Mouse (Mus musculus) neural tube, embryonic 14.5 days (tissue): ENCODE measurements around the gene E130114P18Rik. TPM values are rescaled to one million over a fixed set of nuclear protein-coding genes. Genes with fewer than 3 reads are reported as not detected.

ENCODE experiments used
- ATAC-seq: fragments of 200-750 bp; cut with Nextera tagmentation; 2 replicates; pipeline ENCODE4 v1.8.0; 2017; ENCODE audit warnings: low read depth, mild to moderate bottlenecking, moderate TSS enrichment, moderate library complexity
- H3K27ac ChIP-seq: fragments of 300-500 bp; sonication (generic); 2 replicates; pipeline ENCODE4 v1.5.1; 2014; ENCODE audit warnings: low read depth, mild to moderate bottlenecking, control low read depth, low read length, moderate library complexity, mixed read lengths
- H3K27me3 ChIP-seq: fragments of 300-500 bp; sonication (generic); 2 replicates; pipeline ENCODE4 v1.6.1; 2014; ENCODE audit warnings: low read length; ENCODE audit not compliant: control insufficient read depth, insufficient read depth
- H3K36me3 ChIP-seq: fragments of 300-500 bp; sonication (generic); 2 replicates; pipeline ENCODE4 v1.6.1; 2014; ENCODE audit warnings: low read length, mixed read lengths; ENCODE audit not compliant: control insufficient read depth, insufficient read depth
- H3K4me1 ChIP-seq: fragments of 300-500 bp; sonication (generic); 2 replicates; pipeline ENCODE4 v1.6.1; 2014; ENCODE audit warnings: low read length; ENCODE audit not compliant: control insufficient read depth, insufficient read depth
- H3K4me2 ChIP-seq: fragments of 300-500 bp; sonication (generic); 2 replicates; pipeline ENCODE4 v1.6.1; 2014; ENCODE audit warnings: mild to moderate bottlenecking, low read depth, low read length, control low read depth
- H3K4me3 ChIP-seq: fragments of 300-500 bp; sonication (generic); 2 replicates; pipeline ENCODE4 v1.5.1; 2014; ENCODE audit warnings: low read depth, low read length, control low read depth, mixed read lengths
- H3K9ac ChIP-seq: fragments of 300-500 bp; sonication (generic); replicated peaks from 2 replicates; pipeline ENCODE4 v1.6.1; 2014; ENCODE audit warnings: low read depth, mild to moderate bottlenecking, control low read depth, low read length, mixed read lengths
- H3K9me3 ChIP-seq: fragments of 300-500 bp; sonication (generic); 2 replicates; pipeline ENCODE4 v1.6.1; 2016; ENCODE audit warnings: low read length; ENCODE audit not compliant: control insufficient read depth
- WGBS: fragments of 180-500 bp; shearing (Covaris S2); extraction: QIAGEN DNeasy Blood & Tissue Kit; methylation state at CpG from one replicate; pipeline ENCODE4 v1.1.7; 2014; 5-methylcytosine and 5-hydroxymethylcytosine counted together
- polyA plus RNA-seq: library from polyadenylated mRNA; unstranded; fragments of >200 nt; fragmentation: Nextera tagmentation; extraction: Ambion mirVana; gene quantifications from 2 replicates; pipeline ENCODE4 v1.2.1, GENCODE M21; 2014

E130114P18Rik gene
- polyA plus RNA-seq, 1 experiment from 2014 or later = 22.6 TPM

DNA sequence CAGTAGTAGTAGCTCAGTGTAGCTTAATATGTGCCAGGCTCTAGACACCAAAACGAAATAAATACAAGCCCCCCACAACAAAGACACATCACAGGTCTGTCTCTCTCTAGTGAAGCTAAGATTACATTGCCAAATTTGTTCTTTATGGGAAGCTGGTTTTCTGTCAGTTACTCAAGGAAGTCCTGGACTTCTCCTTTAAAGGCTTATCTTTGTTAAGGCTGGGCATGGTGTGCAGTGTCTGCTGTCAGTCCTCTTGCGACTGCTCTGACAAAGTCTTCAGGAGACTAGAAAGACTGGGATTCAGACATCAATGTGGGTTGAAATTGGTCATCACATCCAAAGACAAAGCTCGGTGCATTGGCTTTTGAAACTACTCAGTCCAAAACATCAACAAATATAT is 31.0 kb upstream of the E130114P18Rik start:
- no peaks in the 10 kb centered on the region for H3K27me3 ChIP-seq
- H3K9me3 ChIP-seq = no peaks in the 10 kb centered on the region
- no peak overlapping the region for H3K4me2 ChIP-seq
- WGBS = 90% methylated on average over 3 of the region's 3 CpGs
- no peaks in the 10 kb centered on the region for H3K36me3 ChIP-seq
- no peak overlapping the region for H3K27ac ChIP-seq
- H3K4me1 ChIP-seq = 0 out of 2 replicates have a peak, but pooled peaks cover 4% of the 10 kb centered on the region
- no peak overlapping the region for H3K4me3 ChIP-seq
- no peak for ATAC-seq
- H3K9ac ChIP-seq = no peak overlapping the region

GRCm38 (mm10) chr4:97806924-97807323 is 29.0 kb upstream of the E130114P18Rik start:
- H3K4me3 ChIP-seq = no peak overlapping the region
- no peaks in the 10 kb centered on the region for H3K9me3 ChIP-seq
- H3K4me1 ChIP-seq = 0 out of 2 replicates have a peak, but pooled peaks cover 4% of the 10 kb centered on the region
- no peak overlapping the region for H3K4me2 ChIP-seq
- ATAC-seq = peak; percentile 45; the same call in 1 of the 2 replicates
- no peaks in the 10 kb centered on the region for H3K27me3 ChIP-seq
- H3K36me3 ChIP-seq = no peaks in the 10 kb centered on the region
- H3K27ac ChIP-seq = no peak overlapping the region
- WGBS = 72% methylated on average over 2 of the region's 2 CpGs
- no peak overlapping the region for H3K9ac ChIP-seq

DNA sequence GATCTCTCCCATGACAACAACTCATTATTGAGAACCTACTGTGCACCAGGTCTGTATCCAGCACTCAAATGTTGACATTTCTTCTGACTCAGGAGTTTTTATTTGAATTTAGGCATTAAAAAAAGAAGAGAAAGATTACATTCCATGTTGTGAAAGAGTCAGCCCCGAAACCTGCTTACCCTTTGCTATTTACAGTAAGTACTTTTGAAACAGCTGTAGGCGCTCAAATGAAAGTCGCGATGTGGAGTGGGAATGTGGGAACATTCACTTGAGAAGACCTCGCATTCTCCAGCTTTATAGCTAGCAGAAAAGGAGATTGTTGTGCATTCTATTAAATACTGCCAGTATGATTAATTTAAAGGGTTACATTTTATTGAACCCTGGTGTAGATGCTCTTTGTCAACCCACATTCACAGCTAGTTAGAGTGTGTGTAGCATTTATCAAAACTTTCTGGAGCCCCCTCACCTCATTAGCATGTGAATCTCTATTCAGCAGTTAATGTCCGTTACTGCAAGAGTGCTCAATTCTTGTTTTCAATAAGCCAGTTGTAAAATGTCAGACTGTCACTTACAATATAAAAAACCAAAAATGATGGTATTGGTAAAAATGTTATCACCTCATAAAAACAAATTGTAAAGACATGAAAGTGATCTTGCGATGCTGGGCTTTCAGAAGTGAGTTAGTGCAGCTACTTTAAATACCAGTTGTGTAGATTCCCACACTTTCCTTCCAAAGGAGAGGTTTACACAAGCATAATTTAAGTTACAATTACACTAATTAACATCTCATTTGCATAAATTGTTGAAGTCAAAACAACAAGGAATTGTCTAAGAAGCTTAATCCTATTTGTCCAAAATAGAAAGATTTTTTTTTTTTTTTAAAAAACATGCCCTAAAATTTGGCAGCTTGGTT is 28.3 kb upstream of the E130114P18Rik start:
- Histone ChIP-seq H3K4me1 (0 out of 2 replicates have a peak, but pooled peaks cover 4% of the 10 kb centered on the region), H3K4me3 (no peak overlapping the region), H3K9ac (no peak overlapping the region), H3K27me3 (no peaks in the 10 kb centered on the region), H3K27ac (no peak overlapping the region), H3K36me3 (no peaks in the 10 kb centered on the region), H3K9me3 (no peaks in the 10 kb centered on the region), H3K4me2 (no peak overlapping the region; the same call in 1 of the 2 replicates)
- peak; percentile 79; the same call in 1 of the 2 replicates for ATAC-seq
- WGBS = 17% methylated on average over 7 of the region's 7 CpGs

- no peaks in the 10 kb centered on the region for H3K9me3 ChIP-seq
- WGBS = 25% methylated on average over 2 of the region's 2 CpGs
- 0 out of 2 replicates have a peak, but pooled peaks cover 4% of the 10 kb centered on the region for H3K4me1 ChIP-seq
- no peak overlapping the region for H3K4me2 ChIP-seq
- no peak overlapping the region for H3K27ac ChIP-seq
- no peaks in the 10 kb centered on the region for H3K27me3 ChIP-seq
- no peaks in the 10 kb centered on the region for H3K36me3 ChIP-seq
- no peak overlapping the region for H3K9ac ChIP-seq
- no peak overlapping the region for H3K4me3 ChIP-seq
- no peak for ATAC-seq
These were observed 27.4 kb upstream of the E130114P18Rik start for GRCm38 (mm10) chr4:97805255-97805654.

DNA sequence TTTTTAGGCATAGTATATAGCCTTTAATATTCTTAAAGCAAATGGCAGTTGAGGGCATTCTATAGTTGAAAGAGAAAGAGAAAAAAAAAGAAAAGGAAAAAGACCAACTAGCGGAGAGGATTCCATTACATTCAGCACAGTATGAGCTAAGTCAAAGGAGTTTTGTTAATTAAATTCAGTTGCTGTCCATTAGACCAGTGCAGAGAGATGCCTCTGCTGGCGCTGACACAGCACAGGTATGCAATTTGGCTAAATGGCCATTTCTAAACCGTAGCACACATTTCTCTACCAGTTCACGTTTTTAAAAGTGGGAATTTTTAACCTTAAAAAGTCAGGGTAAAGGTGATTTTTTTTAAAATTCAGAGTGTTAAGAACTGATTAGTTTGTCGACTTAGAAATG is 26.8 kb upstream of the E130114P18Rik start:
- Histone ChIP-seq H3K4me2 (no peak overlapping the region), H3K36me3 (no peaks in the 10 kb centered on the region), H3K27ac (no peak overlapping the region), H3K9ac (no peak overlapping the region), H3K9me3 (no peaks in the 10 kb centered on the region), H3K4me1 (0 out of 2 replicates have a peak, but pooled peaks cover 4% of the 10 kb centered on the region), H3K4me3 (no peak overlapping the region), H3K27me3 (no peaks in the 10 kb centered on the region)
- no peak for ATAC-seq
- 55% methylated on average over 5 of the region's 5 CpGs for WGBS

DNA sequence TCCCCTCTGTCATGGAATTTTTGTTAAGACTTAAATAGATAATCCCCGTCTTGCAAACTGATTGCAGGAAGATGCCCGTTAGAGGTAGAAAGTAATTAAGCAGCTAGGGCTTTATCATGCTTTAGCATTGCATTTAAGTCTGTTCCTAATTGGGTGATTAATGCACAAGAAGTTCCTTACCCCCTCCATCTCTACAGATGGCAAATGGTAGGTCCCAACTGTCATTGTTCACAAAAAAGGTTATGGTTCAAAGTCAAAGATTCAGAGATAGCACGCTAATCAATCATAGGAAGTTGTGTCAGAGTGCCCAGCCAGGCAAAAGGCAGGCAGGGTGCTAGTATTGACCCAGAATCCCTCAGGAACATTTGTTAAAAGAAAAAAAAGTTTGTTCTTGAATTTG is 25.9 kb upstream of the E130114P18Rik start:
- whole genome bisulfite sequencing = 62% methylated on average over 3 of the region's 3 CpGs
- H3K9ac ChIP-seq = no peak overlapping the region
- no peak overlapping the region for H3K4me3 ChIP-seq
- H3K9me3 ChIP-seq = no peaks in the 10 kb centered on the region
- 0 out of 2 replicates have a peak, but pooled peaks cover 4% of the 10 kb centered on the region for H3K4me1 ChIP-seq
- H3K27me3 ChIP-seq = no peaks in the 10 kb centered on the region
- no peaks in the 10 kb centered on the region for H3K36me3 ChIP-seq
- no peak for ATAC-seq
- no peak overlapping the region for H3K27ac ChIP-seq
- no peak overlapping the region for H3K4me2 ChIP-seq

DNA sequence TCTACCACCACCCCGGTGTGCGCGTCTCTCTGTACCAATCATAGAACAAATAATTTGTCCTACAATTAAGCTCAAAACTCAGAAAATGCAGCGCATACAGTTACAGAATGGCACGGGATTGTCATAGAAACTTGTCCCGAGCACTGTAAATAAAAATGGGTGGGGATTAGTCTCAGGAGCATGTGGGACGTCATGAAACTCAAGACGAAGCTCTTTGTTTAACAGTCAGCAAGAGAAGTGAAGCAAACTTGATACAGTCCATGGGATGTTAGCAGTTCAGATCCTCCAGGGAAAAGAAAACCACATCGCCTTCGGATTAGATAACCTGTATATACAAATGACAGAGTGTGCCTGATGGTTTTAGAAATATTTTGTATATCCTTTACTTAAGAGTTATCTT is 18.6 kb upstream of the E130114P18Rik start:
- no peak overlapping the region for H3K27ac ChIP-seq
- no peaks in the 10 kb centered on the region for H3K36me3 ChIP-seq
- ATAC-seq = no peak
- H3K4me3 ChIP-seq = no peak overlapping the region
- no peaks in the 10 kb centered on the region for H3K9me3 ChIP-seq
- H3K4me1 ChIP-seq = peaks cover 3% of the 10 kb centered on the region; the same call in 1 of the 2 replicates
- H3K4me2 ChIP-seq = no peak overlapping the region
- no peak overlapping the region for H3K9ac ChIP-seq
- H3K27me3 ChIP-seq = no peaks in the 10 kb centered on the region
- WGBS = 77% methylated on average over 10 of the region's 10 CpGs

- peaks cover 3% of the 10 kb centered on the region; the same call in 1 of the 2 replicates for H3K4me1 ChIP-seq
- H3K27me3 ChIP-seq = no peaks in the 10 kb centered on the region
- 58% methylated on average over 5 of the region's 5 CpGs for WGBS
- H3K4me3 ChIP-seq = no peak overlapping the region
- no peak overlapping the region for H3K27ac ChIP-seq
- no peaks in the 10 kb centered on the region for H3K9me3 ChIP-seq
- no peak overlapping the region for H3K9ac ChIP-seq
- H3K4me2 ChIP-seq = no peak overlapping the region
- ATAC-seq = no peak
- H3K36me3 ChIP-seq = no peaks in the 10 kb centered on the region
These were observed 18.1 kb upstream of the E130114P18Rik start for GRCm38 (mm10) chr4:97795957-97796356.

DNA sequence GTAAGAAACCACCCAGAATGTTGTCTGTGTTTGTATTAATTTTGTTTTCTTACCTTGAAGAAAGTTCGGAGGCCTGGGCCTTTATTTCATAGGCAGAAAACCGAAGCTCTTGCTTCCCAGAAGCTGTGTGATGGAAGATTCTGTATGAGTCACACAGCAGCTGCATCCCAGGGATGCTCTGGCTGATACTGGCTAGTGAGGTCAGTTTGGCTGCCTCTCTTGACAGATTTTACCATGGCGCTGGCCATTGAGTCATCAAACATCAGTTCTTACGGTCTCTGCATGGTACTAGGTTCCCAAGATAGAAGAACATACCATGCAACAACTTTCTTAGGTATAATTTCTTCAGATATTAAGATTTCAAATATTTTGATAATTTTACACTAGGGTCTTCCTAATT is 17.0 kb upstream of the E130114P18Rik start:
- H3K4me2 ChIP-seq = no peak overlapping the region
- no peak for ATAC-seq
- 86% methylated on average over 4 of the region's 4 CpGs for WGBS
- no peak overlapping the region for H3K27ac ChIP-seq
- H3K27me3 ChIP-seq = no peaks in the 10 kb centered on the region
- H3K4me1 ChIP-seq = peaks cover 3% of the 10 kb centered on the region; the same call in 1 of the 2 replicates
- no peaks in the 10 kb centered on the region for H3K36me3 ChIP-seq
- no peak overlapping the region for H3K4me3 ChIP-seq
- no peak overlapping the region for H3K9ac ChIP-seq
- no peaks in the 10 kb centered on the region for H3K9me3 ChIP-seq
